Mouse (Mus musculus): ENCODE results near the gene Zfp449. TPM values are rescaled to one million over a fixed set of nuclear protein-coding genes. Genes with fewer than 3 reads are reported as not detected.

The Zfp449 gene
- polyA plus RNA-seq, 1 experiment from 2014 or later: 10.7 TPM

DNA sequence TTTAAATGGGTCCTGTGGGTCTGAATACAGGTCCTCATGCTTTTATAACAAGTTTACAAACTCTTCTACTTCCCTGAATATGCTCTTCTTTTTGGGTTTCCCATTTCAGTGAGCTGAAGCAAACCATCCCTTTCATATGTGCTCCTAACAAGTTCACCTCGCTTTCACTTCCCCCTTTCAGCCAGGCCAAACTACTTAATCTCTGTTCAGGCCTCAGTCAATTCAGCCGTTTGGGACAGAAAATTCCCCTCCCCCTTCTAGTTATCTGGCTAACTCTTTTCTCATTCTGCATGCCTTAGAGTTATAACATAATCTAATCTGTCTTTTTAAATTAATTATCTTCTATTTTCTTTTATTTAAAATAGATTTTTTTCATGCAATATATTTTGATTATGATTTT lies 58.4 kb downstream of the Zfp449 start:
- Histone ChIP-seq H3K4me3 (no peak overlapping the region), H3K9me3 (no peaks in the 10 kb centered on the region), H3K27me3 (no peaks in the 10 kb centered on the region), H3K4me2 (no peak overlapping the region), H3K36me3 (no peaks in the 10 kb centered on the region), H3K27ac (no peak overlapping the region), H3K4me1 (no peaks in the 10 kb centered on the region), H3K9ac (no peak overlapping the region)
- 29% methylated on average over 2 of the region's 2 CpGs for WGBS
- ATAC-seq (ENCODE audit: insufficient number of reproducible peaks, low FRiP score, low TSS enrichment, low read depth): no peak

DNA sequence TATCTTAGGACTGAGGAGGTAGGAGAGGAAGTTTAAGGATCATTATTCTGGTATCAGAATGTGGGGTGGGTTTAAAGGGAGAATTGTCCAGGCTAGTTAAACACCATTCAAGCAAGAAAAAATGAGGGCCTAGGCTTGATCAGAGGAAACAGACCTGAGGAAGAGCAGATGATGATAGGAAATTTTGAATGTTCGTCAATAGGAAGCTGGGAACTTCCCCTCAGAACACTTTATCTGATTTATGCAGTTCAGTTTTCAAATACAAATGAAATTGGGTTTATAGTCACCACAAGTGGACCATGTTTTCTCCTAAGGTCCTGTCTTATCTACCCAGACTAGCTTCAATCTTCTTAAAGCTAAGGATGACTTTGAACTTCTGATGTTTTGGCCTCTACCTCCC lies 59.3 kb downstream of the Zfp449 start:
- no peak overlapping the region for H3K27ac ChIP-seq
- 66% methylated on average over 1 of the region's 1 CpGs for WGBS
- no peak overlapping the region for H3K4me2 ChIP-seq
- no peak overlapping the region for H3K9ac ChIP-seq
- no peak overlapping the region for H3K4me3 ChIP-seq
- no peaks in the 10 kb centered on the region for H3K27me3 ChIP-seq
- no peak for ATAC-seq (ENCODE audit: insufficient number of reproducible peaks, low FRiP score, low TSS enrichment, low read depth)
- no peaks in the 10 kb centered on the region for H3K9me3 ChIP-seq
- no peaks in the 10 kb centered on the region for H3K36me3 ChIP-seq
- H3K4me1 ChIP-seq: no peaks in the 10 kb centered on the region

DNA sequence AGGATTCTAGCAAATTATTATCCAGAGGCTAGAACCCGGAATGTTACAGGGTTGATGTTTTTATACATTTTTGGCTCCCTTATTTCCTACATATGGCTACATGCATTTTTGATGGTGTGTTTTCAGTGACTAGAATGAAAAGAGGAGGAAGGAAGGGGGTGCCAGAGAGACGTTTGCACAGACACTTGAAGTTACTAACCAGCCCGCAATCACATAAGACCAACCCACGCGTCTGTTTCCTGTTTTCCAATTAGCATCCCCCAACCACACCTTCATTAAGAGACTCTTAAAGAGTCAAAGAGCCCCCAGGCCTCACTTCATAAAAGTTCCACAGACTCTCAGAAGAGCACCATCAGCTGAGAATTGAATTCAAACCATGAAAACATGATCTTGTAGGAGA lies 59.9 kb downstream of the Zfp449 start:
- no peaks in the 10 kb centered on the region for H3K36me3 ChIP-seq
- 39% methylated on average over 5 of the region's 5 CpGs for WGBS
- H3K9me3 ChIP-seq: no peaks in the 10 kb centered on the region
- no peak overlapping the region for H3K27ac ChIP-seq
- H3K4me1 ChIP-seq: no peaks in the 10 kb centered on the region
- H3K4me2 ChIP-seq: no peak overlapping the region
- ATAC-seq (ENCODE audit: insufficient number of reproducible peaks, low FRiP score, low TSS enrichment, low read depth): no peak
- H3K9ac ChIP-seq: no peak overlapping the region
- H3K27me3 ChIP-seq: no peaks in the 10 kb centered on the region
- H3K4me3 ChIP-seq: no peak overlapping the region

Other genes with a start within 250 kb of the Zfp449 start
- gene 3830403N18Rik, start 209.8 kb upstream of the Zfp449 start, polyA plus RNA-seq (2015; fragmentation: Nextera tagmentation; extraction: Ambion mirVana): 1.1 and 1.8 TPM in 2 replicates
- gene Gm773, start 133.5 kb upstream of the Zfp449 start, polyA plus RNA-seq (2015; fragmentation: Nextera tagmentation; extraction: Ambion mirVana): not detected in 2 replicates
- gene Smim10l2a, start 28.2 kb downstream of the Zfp449 start, polyA plus RNA-seq (2015; fragmentation: Nextera tagmentation; extraction: Ambion mirVana): 4.9 and 6.1 TPM in 2 replicates
- 2.2 and 2.8 TPM in 2 replicates for gene Gm2174, start 101.6 kb downstream of the Zfp449 start, polyA plus RNA-seq (2015; fragmentation: Nextera tagmentation; extraction: Ambion mirVana)
- gene Ints6l, start 108.5 kb downstream of the Zfp449 start, polyA plus RNA-seq (2015; fragmentation: Nextera tagmentation; extraction: Ambion mirVana): 28.8 and 29.7 TPM in 2 replicates
- gene Gm10477, start 178.3 kb downstream of the Zfp449 start, polyA plus RNA-seq (2015; fragmentation: Nextera tagmentation; extraction: Ambion mirVana): not detected in 2 replicates
- gene Gm648, start 203.2 kb downstream of the Zfp449 start, polyA plus RNA-seq (2015; fragmentation: Nextera tagmentation; extraction: Ambion mirVana): not detected in 2 replicates

Data from limb, embryonic 15.5 days (tissue).